Mouse (Mus musculus) forebrain, postnatal 0 days (tissue): Measurements from ENCODE around the gene Tbc1d25. TPM values are rescaled to one million over a fixed set of nuclear protein-coding genes. Genes with fewer than 3 reads are reported as not detected.
A peak's percentile ranks its signal among the peaks of the same experiment; 100 is the strongest.

Source experiments
- ATAC-seq: fragments of 200-750 bp; cut with Nextera tagmentation; 2 replicates; pipeline ENCODE4 v1.8.0; 2017; ENCODE audit warnings: mild to moderate bottlenecking, moderate library complexity
- DNase-seq: peaks from one replicate; pipeline ENCODE4 v3.0.0-alpha.2; 2015
- H3K27ac ChIP-seq: fragments of 300-500 bp; sonication (generic); 2 replicates; pipeline ENCODE4 v1.5.1; 2014; ENCODE audit warnings: low read depth, mild to moderate bottlenecking, antibody characterized with exemption, low read length, moderate library complexity, mixed read lengths
- H3K27me3 ChIP-seq: fragments of 300-500 bp; sonication (generic); 2 replicates; pipeline ENCODE4 v1.6.1; 2014; ENCODE audit warnings: mild to moderate bottlenecking, low read length, mixed read lengths; ENCODE audit not compliant: insufficient read depth
- H3K36me3 ChIP-seq: fragments of 300-500 bp; sonication (generic); 2 replicates; pipeline ENCODE4 v1.6.1; 2014; ENCODE audit warnings: mild to moderate bottlenecking, moderate library complexity; ENCODE audit not compliant: insufficient read depth
- H3K4me1 ChIP-seq: fragments of 300-500 bp; sonication (generic); 2 replicates; pipeline ENCODE4 v1.6.1; 2014; ENCODE audit warnings: antibody characterized with exemption; ENCODE audit not compliant: insufficient read depth
- H3K4me2 ChIP-seq: fragments of 300-500 bp; sonication (generic); 2 replicates; pipeline ENCODE4 v1.6.1; 2014; ENCODE audit warnings: low read depth, mild to moderate bottlenecking, moderate library complexity
- H3K4me3 ChIP-seq: fragments of 300-500 bp; sonication (generic); 2 replicates; pipeline ENCODE4 v1.5.1; 2014; ENCODE audit warnings: low read depth, low read length, mixed read lengths
- H3K9ac ChIP-seq: fragments of 300-500 bp; sonication (generic); 2 replicates; pipeline ENCODE4 v1.6.1; 2014; ENCODE audit warnings: mild to moderate bottlenecking
- H3K9me3 ChIP-seq: fragments of 300-500 bp; sonication (generic); 2 replicates; pipeline ENCODE4 v1.6.1; 2016; ENCODE audit warnings: low read length
- CTCF ChIP-seq: sonication (generic); IDR thresholded peaks from 2 replicates; pipeline ENCODE4 v1.5.1; 2016; ENCODE audit warnings: antibody characterized with exemption, control low read depth, low read depth
- WGBS: fragments of 180-500 bp; shearing (Covaris S2); extraction: QIAGEN DNeasy Blood & Tissue Kit; methylation state at CpG from one replicate; pipeline ENCODE4 v1.1.7; 2014; 5-methylcytosine and 5-hydroxymethylcytosine counted together
- polyA plus RNA-seq: library from polyadenylated mRNA; unstranded; fragments of >200 nt; fragmentation: Nextera tagmentation; extraction: Ambion mirVana; gene quantifications from 2 replicates; pipeline ENCODE4 v1.2.1, GENCODE M21; 2015
- total RNA-seq: library from RNA; depleted of rRNA; stranded (reverse); fragments of >200 nt; gene quantifications from 2 replicates; pipeline ENCODE4 v1.2.3, GENCODE M21; 2014; rRNA removed

Tbc1d25 gene
- total RNA-seq = 16.3 and 19.3 TPM in 2 replicates
- polyA plus RNA-seq = 19.4 and 22.7 TPM in 2 replicates

DNA sequence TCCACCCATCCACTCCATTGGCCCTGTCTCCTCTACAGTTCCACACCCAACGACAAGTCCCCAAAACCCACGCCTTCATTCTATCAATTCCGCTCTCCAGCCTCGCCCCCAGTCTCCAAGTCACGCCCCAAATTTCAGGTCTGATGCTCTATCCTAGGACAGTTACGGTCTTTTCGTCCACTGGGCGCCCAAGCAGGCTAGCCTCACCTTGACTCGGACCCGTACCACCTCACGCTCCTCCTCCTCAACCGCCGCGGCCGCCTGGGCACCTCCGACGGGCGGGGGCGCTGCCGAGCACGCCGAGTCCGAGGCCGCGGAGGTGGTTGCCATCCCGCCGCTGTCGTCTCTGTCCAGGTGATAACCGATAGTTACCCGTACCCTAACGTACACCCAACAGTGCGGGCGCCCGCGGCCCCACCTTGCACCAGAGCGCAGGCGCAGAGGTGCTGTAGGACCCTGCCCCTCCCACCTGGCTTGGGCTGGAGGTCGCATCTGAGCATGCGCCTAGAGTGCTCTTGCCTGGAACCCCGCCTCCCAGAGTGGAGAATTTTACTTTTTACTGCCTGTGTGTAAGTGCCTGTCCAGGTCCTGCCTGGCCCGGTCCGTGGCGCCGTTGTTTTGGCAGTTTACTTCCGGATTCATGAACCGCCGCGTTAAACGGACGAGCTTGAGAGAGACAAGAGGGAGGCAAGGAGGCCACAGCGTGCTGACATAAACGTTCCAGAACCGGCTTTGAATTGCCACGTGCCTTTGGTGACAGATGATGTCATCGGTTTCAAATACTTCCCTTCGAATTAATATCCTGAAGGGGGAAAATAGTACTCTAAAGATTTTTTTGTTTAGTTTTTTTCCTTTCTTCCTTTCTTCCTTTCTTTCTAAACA, at the start of gene Tbc1d25:
TSS of gene Tbc1d25 (minus strand) at position 678 of the 882 bp plus-strand sequence.
- H3K36me3 ChIP-seq = no peaks in the 10 kb centered on the region
- peak within 1 kb of the TSS; percentile 50; the same call in 1 of the 2 replicates for H3K27ac ChIP-seq
- ATAC-seq = peak; percentile 98
- 0 out of 2 replicates have a peak, but pooled peaks cover 4% of the 10 kb centered on the region for H3K4me1 ChIP-seq
- no peaks in the 10 kb centered on the region for H3K9me3 ChIP-seq
- WGBS = 20% methylated on average over 55 of the region's 56 CpGs
- peak; percentile 44 for TF ChIP-seq CTCF
- peak; percentile 91 for DNase-seq
- peak within 1 kb of the TSS; percentile 68 for H3K9ac ChIP-seq
- H3K27me3 ChIP-seq = no peaks in the 10 kb centered on the region
- peak within 1 kb of the TSS; percentile 49 for H3K4me2 ChIP-seq
- H3K4me3 ChIP-seq = peak within 1 kb of the TSS; percentile 58

DNA sequence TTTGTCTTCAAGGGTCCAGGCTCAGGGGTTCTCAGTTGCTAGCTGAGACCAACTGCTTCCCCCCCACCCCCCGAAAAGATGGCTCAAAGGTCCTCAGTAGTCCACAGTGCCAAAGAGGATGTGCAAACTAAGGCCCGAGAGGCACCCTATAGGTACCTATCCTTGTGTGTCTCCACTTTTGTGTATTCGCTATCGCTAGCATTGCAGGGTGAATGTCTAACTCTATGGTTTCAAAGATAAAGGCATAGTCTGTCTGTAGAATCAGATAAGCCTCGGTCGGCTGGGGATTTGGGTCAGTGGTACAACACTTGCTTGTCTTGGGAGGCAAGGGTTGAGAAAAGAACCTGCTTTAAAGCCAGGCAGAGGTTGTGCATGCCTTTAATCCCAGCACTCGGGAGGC, 47.5 kb upstream of the Tbc1d25 start:
- H3K27ac ChIP-seq = no peak overlapping the region
- no peaks in the 10 kb centered on the region for H3K27me3 ChIP-seq
- DNase-seq = no peak
- no peak overlapping the region for H3K4me2 ChIP-seq
- H3K9ac ChIP-seq = no peak overlapping the region
- no peaks in the 10 kb centered on the region for H3K9me3 ChIP-seq
- TF ChIP-seq CTCF = no peak
- no peak for ATAC-seq
- no peaks in the 10 kb centered on the region for H3K36me3 ChIP-seq
- H3K4me3 ChIP-seq = no peak overlapping the region
- no peaks in the 10 kb centered on the region for H3K4me1 ChIP-seq
- WGBS = 90% methylated on average over 7 of the region's 7 CpGs

DNA sequence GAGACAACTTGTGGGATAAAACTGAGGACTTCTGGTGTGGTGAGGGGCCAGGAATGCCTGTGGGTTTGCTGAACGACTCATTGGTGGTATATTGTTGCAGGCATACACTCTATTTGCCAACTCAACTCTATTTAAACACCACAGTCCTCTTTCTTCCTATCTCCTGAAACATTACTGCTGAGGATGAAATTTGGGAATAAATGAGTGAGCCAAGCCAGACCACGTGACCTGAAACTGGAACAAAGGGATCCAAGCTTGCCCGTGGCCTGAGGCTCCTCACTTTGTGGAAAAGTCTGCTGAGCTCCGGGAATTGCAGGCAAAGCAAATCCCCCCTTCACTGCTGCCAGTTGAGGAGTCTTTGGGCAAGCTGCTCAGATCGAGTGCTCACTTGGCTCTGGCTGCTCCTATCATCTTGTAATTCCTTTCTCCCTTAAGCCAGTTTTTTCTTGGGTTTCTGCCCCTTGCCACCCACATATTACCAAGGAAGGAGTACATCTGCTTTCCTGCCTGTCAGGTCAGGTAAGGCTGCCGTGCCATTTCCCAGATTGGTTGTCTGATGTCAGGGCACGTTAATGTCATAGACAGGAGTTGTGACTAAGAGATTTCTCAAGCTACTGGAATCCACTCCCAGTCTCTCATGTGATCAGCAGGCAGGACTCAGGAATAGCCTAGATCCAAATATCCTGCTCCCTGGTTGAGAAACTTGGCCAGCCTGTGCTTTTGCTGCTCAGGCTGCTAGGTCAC, 46.9 kb upstream of the Tbc1d25 start:
- no peak for TF ChIP-seq CTCF

GRCm38 (mm10) chrX:8222296-8222677, 46.3 kb upstream of the Tbc1d25 start:
- peak; percentile 83 for ATAC-seq
- H3K9ac ChIP-seq = no peak overlapping the region
- H3K36me3 ChIP-seq = no peaks in the 10 kb centered on the region
- H3K4me2 ChIP-seq = no peak overlapping the region
- peak; percentile 61 for DNase-seq
- WGBS = 76% methylated on average over 3 of the region's 3 CpGs
- no peaks in the 10 kb centered on the region for H3K9me3 ChIP-seq
- no peaks in the 10 kb centered on the region for H3K27me3 ChIP-seq
- no peak for TF ChIP-seq CTCF
- no peak overlapping the region for H3K4me3 ChIP-seq
- peak overlapping the region; percentile 35; the same call in 1 of the 2 replicates for H3K27ac ChIP-seq
- H3K4me1 ChIP-seq = no peaks in the 10 kb centered on the region

More for the DNA sequence above, 46.9 kb upstream of the Tbc1d25 start:
- Histone ChIP-seq H3K27me3 (no peaks in the 10 kb centered on the region), H3K9ac (no peak overlapping the region), H3K4me2 (no peak overlapping the region), H3K4me1 (no peaks in the 10 kb centered on the region), H3K36me3 (no peaks in the 10 kb centered on the region), H3K9me3 (no peaks in the 10 kb centered on the region), H3K27ac (peak overlapping the region; percentile 35; the same call in 1 of the 2 replicates), H3K4me3 (no peak overlapping the region)
- ATAC-seq = peak; percentile 65
- peak; percentile 32 for DNase-seq
- 51% methylated on average over 7 of the region's 7 CpGs for WGBS

GRCm38 (mm10) chrX:8219651-8220050, 43.7 kb upstream of the Tbc1d25 start:
- WGBS = 40% methylated on average over 8 of the region's 8 CpGs
- no peak overlapping the region for H3K27ac ChIP-seq
- ATAC-seq = no peak

DNA sequence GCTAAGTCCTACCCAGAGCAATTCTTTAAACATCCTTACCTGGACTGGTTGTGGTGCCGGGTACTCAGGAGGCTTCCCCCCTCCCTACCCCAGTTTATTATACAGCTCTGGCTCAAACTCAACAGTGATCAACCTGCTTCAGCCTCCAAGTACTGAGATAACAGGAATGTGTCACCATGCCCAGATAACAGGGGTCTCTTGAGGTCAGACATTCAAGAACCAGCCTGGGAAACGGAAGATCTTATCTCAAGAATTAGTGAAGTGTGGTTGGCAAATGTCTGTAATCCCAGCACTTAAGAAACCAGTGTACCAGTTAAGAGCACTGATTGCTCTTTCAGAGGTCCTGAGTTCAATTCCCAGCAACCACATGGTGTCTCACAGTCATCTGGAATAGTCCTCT, 42.1 kb upstream of the Tbc1d25 start:
- ATAC-seq (no peak), DNase-seq (no peak)
- no peak overlapping the region for H3K4me3 ChIP-seq
- H3K4me2 ChIP-seq = no peak overlapping the region
- H3K4me1 ChIP-seq = no peaks in the 10 kb centered on the region
- no peak overlapping the region for H3K27ac ChIP-seq
- H3K36me3 ChIP-seq = no peaks in the 10 kb centered on the region
- TF ChIP-seq CTCF = no peak
- no peaks in the 10 kb centered on the region for H3K27me3 ChIP-seq
- no peaks in the 10 kb centered on the region for H3K9me3 ChIP-seq
- H3K9ac ChIP-seq = no peak overlapping the region
- WGBS = 70% methylated on average over 2 of the region's 2 CpGs

More at GRCm38 (mm10) chrX:8219651-8220050, 43.7 kb upstream of the Tbc1d25 start:
- Histone ChIP-seq H3K9me3 (no peaks in the 10 kb centered on the region), H3K4me3 (no peak overlapping the region), H3K4me2 (no peak overlapping the region), H3K27me3 (no peaks in the 10 kb centered on the region), H3K4me1 (no peaks in the 10 kb centered on the region), H3K36me3 (no peaks in the 10 kb centered on the region), H3K9ac (no peak overlapping the region)
- no peak for DNase-seq
- TF ChIP-seq CTCF = no peak
